Mouse (Mus musculus): ENCODE data around the gene Arrb1. TPM values are rescaled to one million over a fixed set of nuclear protein-coding genes. Genes with fewer than 3 reads are reported as not detected.
A peak's percentile ranks its signal among the peaks of the same experiment; 100 is the strongest.

Arrb1 gene
- polyA plus RNA-seq, 1 experiment from 2014 or later: 4.9 TPM

- Histone ChIP-seq H3K4me2 (ENCODE audit: low read depth, low read length) (no peak overlapping the region), H3K9me3 (replicated peaks; ENCODE audit: control insufficient read depth, low read length) (no peaks in the 10 kb centered on the region), H3K9ac (ENCODE audit: low read length) (no peak overlapping the region), H3K27ac (ENCODE audit: low read length) (no peak overlapping the region), H3K4me3 (ENCODE audit: low read length) (no peak overlapping the region), H3K36me3 (ENCODE audit: control insufficient read depth, insufficient read depth) (no peaks in the 10 kb centered on the region), H3K4me1 (ENCODE audit: control insufficient read depth, insufficient read depth, low read length) (peaks cover 18% of the 10 kb centered on the region), H3K27me3 (ENCODE audit: control insufficient read depth, insufficient read depth, low read length) (no peaks in the 10 kb centered on the region)
- 75% methylated on average over 7 of the region's 7 CpGs for WGBS
- ATAC-seq (replicated peaks; ENCODE audit: extremely low read depth, insufficient read depth, low FRiP score): no peak
Measured at GRCm38 (mm10) chr7:99533600-99533999, 1.7 kb upstream of the Arrb1 start.

- peak overlapping the region; percentile 91; the same call in 1 of the 2 replicates for H3K4me2 ChIP-seq (ENCODE audit: low read depth, low read length)
- H3K36me3 ChIP-seq (ENCODE audit: control insufficient read depth, insufficient read depth): no peaks in the 10 kb centered on the region
- H3K27ac ChIP-seq (ENCODE audit: low read length): peak overlapping the region; percentile 33
- H3K4me3 ChIP-seq (ENCODE audit: low read length): no peak overlapping the region
- no peak overlapping the region for H3K9ac ChIP-seq (ENCODE audit: low read length)
- H3K27me3 ChIP-seq (ENCODE audit: control insufficient read depth, insufficient read depth, low read length): no peaks in the 10 kb centered on the region
- no peak for ATAC-seq (replicated peaks; ENCODE audit: extremely low read depth, insufficient read depth, low FRiP score)
- no peaks in the 10 kb centered on the region for H3K9me3 ChIP-seq (replicated peaks; ENCODE audit: control insufficient read depth, low read length)
- H3K4me1 ChIP-seq (ENCODE audit: control insufficient read depth, insufficient read depth, low read length): peaks cover 18% of the 10 kb centered on the region
- WGBS: 55% methylated on average over 5 of the region's 5 CpGs
Measured at GRCm38 (mm10) chr7:99534501-99534900, 765 bp upstream of the Arrb1 start.

DNA sequence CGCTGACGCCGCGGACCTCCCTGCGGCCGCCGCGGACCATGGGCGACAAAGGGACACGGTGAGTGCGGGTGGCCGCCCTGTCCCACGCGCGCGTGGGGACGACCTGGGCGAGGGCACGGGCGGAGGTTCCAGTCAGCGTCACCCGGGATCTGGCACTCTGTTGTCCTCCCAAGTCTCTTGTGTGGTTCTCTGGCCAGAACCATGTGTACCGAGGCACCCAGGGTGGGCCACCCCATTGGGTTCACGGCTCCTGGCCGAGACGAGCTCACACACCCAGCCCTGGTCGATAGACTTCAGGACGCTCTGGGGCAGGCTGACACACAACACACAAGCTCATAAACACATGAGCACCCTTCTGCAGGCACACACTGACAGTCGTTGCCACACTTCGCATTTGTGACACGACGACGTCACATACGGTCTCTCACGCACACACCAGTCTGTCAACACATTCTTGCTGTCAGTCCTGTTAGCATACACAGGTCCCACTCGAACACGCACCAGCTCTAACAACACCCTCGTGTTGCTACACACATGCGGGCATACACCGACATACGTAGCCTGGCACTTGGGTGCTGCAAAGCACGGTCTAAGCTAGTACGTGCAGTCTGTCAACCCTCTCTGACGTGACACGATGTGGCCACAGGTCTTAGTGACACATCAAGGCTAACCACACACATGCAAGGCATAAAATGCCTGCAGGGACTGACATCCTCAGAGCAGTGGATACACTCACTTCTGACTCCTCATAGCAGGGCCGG lies 655 bp downstream of the Arrb1 start:
- peaks cover 24% of the 10 kb centered on the region for H3K4me1 ChIP-seq (ENCODE audit: control insufficient read depth, insufficient read depth, low read length)
- WGBS: 6% methylated on average over 46 of the region's 46 CpGs

GRCm38 (mm10) chr7:99537183-99537756 lies 2.0 kb downstream of the Arrb1 start:
- Histone ChIP-seq H3K9ac (ENCODE audit: low read length) (no peak overlapping the region), H3K36me3 (ENCODE audit: control insufficient read depth, insufficient read depth) (no peaks in the 10 kb centered on the region), H3K4me2 (ENCODE audit: low read depth, low read length) (peak overlapping the region; percentile 91; the same call in 1 of the 2 replicates), H3K9me3 (replicated peaks; ENCODE audit: control insufficient read depth, low read length) (no peaks in the 10 kb centered on the region), H3K4me1 (ENCODE audit: control insufficient read depth, insufficient read depth, low read length) (peaks cover 24% of the 10 kb centered on the region), H3K27ac (ENCODE audit: low read length) (no peak overlapping the region), H3K4me3 (ENCODE audit: low read length) (no peak overlapping the region), H3K27me3 (ENCODE audit: control insufficient read depth, insufficient read depth, low read length) (no peaks in the 10 kb centered on the region)
- WGBS: 66% methylated on average over 5 of the region's 5 CpGs
- ATAC-seq (replicated peaks; ENCODE audit: extremely low read depth, insufficient read depth, low FRiP score): no peak

More for the DNA sequence above, 655 bp downstream of the Arrb1 start:
- ATAC-seq (replicated peaks; ENCODE audit: extremely low read depth, insufficient read depth, low FRiP score): peak; percentile 12
- Histone ChIP-seq H3K9me3 (replicated peaks; ENCODE audit: control insufficient read depth, low read length) (no peaks in the 10 kb centered on the region), H3K4me3 (ENCODE audit: low read length) (peak overlapping the region; percentile 66), H3K27ac (ENCODE audit: low read length) (peak overlapping the region; percentile 84), H3K9ac (ENCODE audit: low read length) (peak overlapping the region; percentile 89), H3K4me2 (ENCODE audit: low read depth, low read length) (peak overlapping the region; percentile 91), H3K36me3 (ENCODE audit: control insufficient read depth, insufficient read depth) (no peaks in the 10 kb centered on the region), H3K27me3 (ENCODE audit: control insufficient read depth, insufficient read depth, low read length) (no peaks in the 10 kb centered on the region)

DNA sequence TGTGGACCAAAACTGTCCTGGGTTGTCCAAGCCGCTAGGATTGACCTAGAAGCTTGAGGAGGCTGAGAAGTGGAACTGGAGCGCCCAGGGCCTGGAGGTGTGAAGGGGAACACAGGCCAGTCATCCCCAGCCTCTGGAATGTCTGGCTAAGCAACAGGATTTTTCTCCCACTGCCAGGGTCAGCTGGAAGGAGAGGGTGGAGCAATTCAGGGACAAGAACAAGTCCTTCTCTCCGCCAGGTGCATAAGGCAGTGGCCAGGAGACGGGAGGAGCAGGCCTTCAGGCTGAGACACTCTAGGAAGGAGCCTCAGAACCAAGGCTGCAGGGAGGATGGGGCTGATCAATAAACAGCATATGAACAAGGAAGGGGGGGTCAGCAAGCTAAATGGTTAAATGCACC lies 3.2 kb downstream of the Arrb1 start:
- Histone ChIP-seq H3K9ac (ENCODE audit: low read length) (no peak overlapping the region), H3K27ac (ENCODE audit: low read length) (no peak overlapping the region)
- WGBS: 68% methylated on average over 4 of the region's 4 CpGs

DNA sequence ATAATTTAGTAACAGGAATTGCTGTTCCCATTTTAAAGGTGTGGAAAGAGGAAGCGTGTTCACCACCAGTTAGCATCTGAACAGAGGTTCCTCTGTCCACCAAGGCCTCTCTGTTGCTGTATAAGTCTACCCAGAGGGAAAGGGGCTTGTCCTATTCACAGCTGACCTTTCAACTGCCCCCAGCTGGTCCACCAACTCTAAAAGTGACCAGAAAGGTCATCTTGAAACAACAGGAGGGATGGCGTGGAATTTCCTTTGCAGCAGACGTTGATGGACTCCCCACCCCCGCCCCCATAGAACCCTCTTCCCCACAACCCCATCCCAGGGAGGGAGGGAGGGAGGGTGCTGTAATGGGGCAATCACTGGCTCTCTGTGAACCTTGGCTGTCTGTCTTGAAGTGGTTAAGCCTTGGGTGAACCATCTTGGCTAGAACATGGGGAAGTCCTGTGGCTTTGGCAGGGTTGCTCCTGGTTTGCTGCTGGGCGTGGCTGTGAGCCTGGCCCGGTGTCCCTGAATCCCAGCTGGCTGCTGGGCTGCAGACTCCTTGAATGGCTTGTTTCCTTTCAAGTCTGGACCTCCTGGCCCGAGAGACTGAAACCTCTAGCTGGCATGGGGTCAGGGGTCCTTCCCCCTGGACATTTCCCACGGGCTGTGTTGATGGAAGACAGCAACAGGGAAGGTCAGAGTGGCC lies 4.1 kb downstream of the Arrb1 start:
- Histone ChIP-seq H3K4me1 (ENCODE audit: control insufficient read depth, insufficient read depth, low read length) (peaks cover 24% of the 10 kb centered on the region), H3K4me3 (ENCODE audit: low read length) (no peak overlapping the region)
- ATAC-seq (replicated peaks; ENCODE audit: extremely low read depth, insufficient read depth, low FRiP score): no peak

More for the DNA sequence above, 3.2 kb downstream of the Arrb1 start:
- H3K4me2 ChIP-seq (ENCODE audit: low read depth, low read length): no peak overlapping the region
- H3K36me3 ChIP-seq (ENCODE audit: control insufficient read depth, insufficient read depth): no peaks in the 10 kb centered on the region
- no peak overlapping the region for H3K4me3 ChIP-seq (ENCODE audit: low read length)
- no peak for ATAC-seq (replicated peaks; ENCODE audit: extremely low read depth, insufficient read depth, low FRiP score)
- peaks cover 24% of the 10 kb centered on the region for H3K4me1 ChIP-seq (ENCODE audit: control insufficient read depth, insufficient read depth, low read length)
- H3K27me3 ChIP-seq (ENCODE audit: control insufficient read depth, insufficient read depth, low read length): no peaks in the 10 kb centered on the region
- H3K9me3 ChIP-seq (replicated peaks; ENCODE audit: control insufficient read depth, low read length): no peaks in the 10 kb centered on the region

DNA sequence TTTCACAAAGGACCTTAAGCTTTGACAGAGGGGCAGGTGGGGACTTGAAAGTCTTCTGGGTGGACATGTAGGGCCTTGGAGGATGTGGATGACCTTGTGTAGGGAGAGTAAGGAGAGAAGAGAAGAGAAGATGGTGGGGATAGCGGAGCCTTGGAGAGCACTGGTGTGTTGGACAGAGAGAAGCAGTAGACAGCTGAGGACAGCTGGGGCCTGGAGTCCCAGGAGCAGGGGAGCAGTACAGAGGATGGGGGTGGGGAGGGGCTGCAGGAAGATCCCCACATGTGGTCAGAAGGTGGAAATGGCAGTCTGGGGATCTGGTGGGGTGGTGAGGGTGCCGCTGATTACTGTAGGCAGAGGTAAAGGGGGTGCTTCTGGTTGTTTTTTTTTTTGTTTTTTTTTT lies 4.8 kb downstream of the Arrb1 start:
- no peaks in the 10 kb centered on the region for H3K27me3 ChIP-seq (ENCODE audit: control insufficient read depth, insufficient read depth, low read length)
- H3K36me3 ChIP-seq (ENCODE audit: control insufficient read depth, insufficient read depth): no peaks in the 10 kb centered on the region
- H3K4me3 ChIP-seq (ENCODE audit: low read length): no peak overlapping the region
- peaks cover 26% of the 10 kb centered on the region for H3K4me1 ChIP-seq (ENCODE audit: control insufficient read depth, insufficient read depth, low read length)
- peak overlapping the region; percentile 17; the same call in 1 of the 2 replicates for H3K4me2 ChIP-seq (ENCODE audit: low read depth, low read length)
- H3K9ac ChIP-seq (ENCODE audit: low read length): no peak overlapping the region; the same call in 1 of the 2 replicates
- H3K9me3 ChIP-seq (replicated peaks; ENCODE audit: control insufficient read depth, low read length): no peaks in the 10 kb centered on the region
- no peak for ATAC-seq (replicated peaks; ENCODE audit: extremely low read depth, insufficient read depth, low FRiP score)
- H3K27ac ChIP-seq (ENCODE audit: low read length): no peak overlapping the region
- 81% methylated on average over 2 of the region's 2 CpGs for WGBS

More for the DNA sequence above, 4.1 kb downstream of the Arrb1 start:
- Histone ChIP-seq H3K27ac (ENCODE audit: low read length) (no peak overlapping the region), H3K4me2 (ENCODE audit: low read depth, low read length) (peak overlapping the region; percentile 17; the same call in 1 of the 2 replicates), H3K27me3 (ENCODE audit: control insufficient read depth, insufficient read depth, low read length) (no peaks in the 10 kb centered on the region), H3K36me3 (ENCODE audit: control insufficient read depth, insufficient read depth) (no peaks in the 10 kb centered on the region), H3K9me3 (replicated peaks; ENCODE audit: control insufficient read depth, low read length) (no peaks in the 10 kb centered on the region), H3K9ac (ENCODE audit: low read length) (no peak overlapping the region; the same call in 1 of the 2 replicates)
- 37% methylated on average over 8 of the region's 8 CpGs for WGBS

DNA sequence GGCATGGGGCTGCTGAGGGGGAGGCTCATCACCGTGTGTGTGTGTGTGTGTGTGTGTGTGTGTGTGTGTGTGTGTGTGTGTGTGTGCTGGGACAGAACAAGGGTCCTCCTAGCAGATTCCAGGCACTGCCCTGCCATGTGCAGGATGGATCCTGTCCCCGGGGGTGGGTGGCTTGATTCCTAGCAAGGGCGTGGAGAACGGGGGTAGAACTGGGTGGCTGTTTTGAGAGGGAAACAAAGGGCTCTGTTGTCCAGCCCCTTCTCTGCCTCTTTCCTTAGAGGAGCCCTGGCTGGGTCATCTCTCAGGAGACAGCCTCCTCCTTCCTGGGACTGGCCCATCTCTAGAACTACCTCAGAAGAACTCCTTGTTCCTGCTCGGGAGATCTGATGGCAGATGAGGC lies 5.9 kb downstream of the Arrb1 start:
- peaks cover 33% of the 10 kb centered on the region for H3K4me1 ChIP-seq (ENCODE audit: control insufficient read depth, insufficient read depth, low read length)
- no peak for ATAC-seq (replicated peaks; ENCODE audit: extremely low read depth, insufficient read depth, low FRiP score)
- WGBS: 62% methylated on average over 5 of the region's 5 CpGs

DNA sequence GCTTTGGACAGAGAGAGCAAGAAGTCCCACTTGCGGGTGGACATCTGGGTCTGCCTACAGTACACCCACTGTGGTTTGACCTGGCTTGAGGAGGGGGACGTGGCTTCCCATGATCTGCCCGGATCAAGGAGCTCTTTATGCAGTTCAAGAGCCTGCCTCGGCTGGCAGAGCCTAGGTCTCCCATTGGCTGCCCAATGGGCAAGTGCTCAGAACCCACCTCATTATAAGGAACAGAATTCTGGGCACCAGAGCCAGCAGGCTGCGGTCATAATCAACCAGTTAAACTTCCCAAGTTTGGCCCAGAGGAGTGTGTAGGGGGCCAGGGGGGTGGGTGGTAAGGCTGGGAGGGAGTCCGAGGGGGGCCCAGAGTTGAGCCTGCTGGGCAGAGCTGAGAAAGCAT lies 9.0 kb downstream of the Arrb1 start:
- no peak overlapping the region for H3K9ac ChIP-seq (ENCODE audit: low read length)
- peaks cover 33% of the 10 kb centered on the region for H3K4me1 ChIP-seq (ENCODE audit: control insufficient read depth, insufficient read depth, low read length)
- H3K27ac ChIP-seq (ENCODE audit: low read length): no peak overlapping the region
- no peak overlapping the region for H3K4me2 ChIP-seq (ENCODE audit: low read depth, low read length)
- no peak overlapping the region for H3K4me3 ChIP-seq (ENCODE audit: low read length)
- 65% methylated on average over 6 of the region's 6 CpGs for WGBS
- ATAC-seq (replicated peaks; ENCODE audit: extremely low read depth, insufficient read depth, low FRiP score): no peak
- no peaks in the 10 kb centered on the region for H3K36me3 ChIP-seq (ENCODE audit: control insufficient read depth, insufficient read depth)
- no peaks in the 10 kb centered on the region for H3K9me3 ChIP-seq (replicated peaks; ENCODE audit: control insufficient read depth, low read length)
- H3K27me3 ChIP-seq (ENCODE audit: control insufficient read depth, insufficient read depth, low read length): no peaks in the 10 kb centered on the region

More for the DNA sequence above, 5.9 kb downstream of the Arrb1 start:
- Histone ChIP-seq H3K36me3 (ENCODE audit: control insufficient read depth, insufficient read depth) (no peaks in the 10 kb centered on the region), H3K4me2 (ENCODE audit: low read depth, low read length) (no peak overlapping the region), H3K27ac (ENCODE audit: low read length) (no peak overlapping the region), H3K9me3 (replicated peaks; ENCODE audit: control insufficient read depth, low read length) (no peaks in the 10 kb centered on the region), H3K27me3 (ENCODE audit: control insufficient read depth, insufficient read depth, low read length) (no peaks in the 10 kb centered on the region), H3K4me3 (ENCODE audit: low read length) (no peak overlapping the region), H3K9ac (ENCODE audit: low read length) (no peak overlapping the region)
